Mouse (Mus musculus) lung, postnatal 0 days (tissue): ENCODE data around the gene Actn1. TPM values are rescaled to one million over a fixed set of nuclear protein-coding genes. Genes with fewer than 3 reads are reported as not detected.

Experiments used
- ATAC-seq: fragments of 200-750 bp; cut with Nextera tagmentation; 2 replicates; pipeline ENCODE4 v1.8.0; 2017; ENCODE audit warnings: moderate library complexity
- DNase-seq: peaks from one replicate; pipeline ENCODE4 v3.0.0-alpha.2; 2016; ENCODE audit warnings: low spot score
- H3K27ac ChIP-seq: fragments of 300-500 bp; sonication (generic); 2 replicates; pipeline ENCODE4 v1.5.1; 2014; ENCODE audit warnings: antibody characterized with exemption, mild to moderate bottlenecking, low read length, mixed read lengths
- H3K27me3 ChIP-seq: fragments of 300-500 bp; sonication (generic); replicated peaks from 2 replicates; pipeline ENCODE4 v1.6.1; 2014; ENCODE audit warnings: low read length, mixed read lengths; ENCODE audit not compliant: insufficient read depth
- H3K36me3 ChIP-seq: fragments of 300-500 bp; sonication (generic); 2 replicates; pipeline ENCODE4 v1.6.1; 2014; ENCODE audit warnings: low read length, mixed read lengths; ENCODE audit not compliant: insufficient read depth
- H3K4me1 ChIP-seq: fragments of 300-500 bp; sonication (generic); 2 replicates; pipeline ENCODE4 v1.6.1; 2014; ENCODE audit warnings: antibody characterized with exemption, low read depth, low read length, mixed read lengths; ENCODE audit not compliant: insufficient read depth
- H3K4me2 ChIP-seq: fragments of 300-500 bp; sonication (generic); replicated peaks from 2 replicates; pipeline ENCODE4 v1.6.1; 2014; ENCODE audit warnings: low read depth, mild to moderate bottlenecking, low read length, moderate library complexity, mixed read lengths
- H3K4me3 ChIP-seq: fragments of 300-500 bp; sonication (generic); 2 replicates; pipeline ENCODE4 v1.5.1; 2014; ENCODE audit warnings: low read depth, low read length
- H3K9ac ChIP-seq: fragments of 300-500 bp; sonication (generic); replicated peaks from 2 replicates; pipeline ENCODE4 v1.6.1; 2014; ENCODE audit warnings: low read depth, mild to moderate bottlenecking
- H3K9me3 ChIP-seq: fragments of 300-500 bp; sonication (generic); 2 replicates; pipeline ENCODE4 v1.6.1; 2016; ENCODE audit warnings: low read length, mixed read lengths
- CTCF ChIP-seq: IDR thresholded peaks from 2 replicates; pipeline ENCODE4 v1.5.1; 2016; ENCODE audit warnings: antibody characterized with exemption, mild to moderate bottlenecking
- EP300 ChIP-seq: IDR thresholded peaks from 2 replicates; pipeline ENCODE4 v1.6.1; 2016; ENCODE audit warnings: antibody characterized with exemption, mild to moderate bottlenecking, control low read depth
- WGBS: fragments of 180-500 bp; shearing (Covaris S2); extraction: QIAGEN DNeasy Blood & Tissue Kit; methylation state at CpG from one replicate; pipeline ENCODE4 v1.1.7; 2014; 5-methylcytosine and 5-hydroxymethylcytosine counted together
- polyA plus RNA-seq: library from polyadenylated mRNA; unstranded; fragments of >200 nt; fragmentation: Nextera tagmentation; extraction: Ambion mirVana; gene quantifications from 2 replicates; pipeline ENCODE4 v1.2.1, GENCODE M21; 2015

Actn1 gene
- polyA plus RNA-seq, result 30.0 and 31.0 TPM in 2 replicates

DNA sequence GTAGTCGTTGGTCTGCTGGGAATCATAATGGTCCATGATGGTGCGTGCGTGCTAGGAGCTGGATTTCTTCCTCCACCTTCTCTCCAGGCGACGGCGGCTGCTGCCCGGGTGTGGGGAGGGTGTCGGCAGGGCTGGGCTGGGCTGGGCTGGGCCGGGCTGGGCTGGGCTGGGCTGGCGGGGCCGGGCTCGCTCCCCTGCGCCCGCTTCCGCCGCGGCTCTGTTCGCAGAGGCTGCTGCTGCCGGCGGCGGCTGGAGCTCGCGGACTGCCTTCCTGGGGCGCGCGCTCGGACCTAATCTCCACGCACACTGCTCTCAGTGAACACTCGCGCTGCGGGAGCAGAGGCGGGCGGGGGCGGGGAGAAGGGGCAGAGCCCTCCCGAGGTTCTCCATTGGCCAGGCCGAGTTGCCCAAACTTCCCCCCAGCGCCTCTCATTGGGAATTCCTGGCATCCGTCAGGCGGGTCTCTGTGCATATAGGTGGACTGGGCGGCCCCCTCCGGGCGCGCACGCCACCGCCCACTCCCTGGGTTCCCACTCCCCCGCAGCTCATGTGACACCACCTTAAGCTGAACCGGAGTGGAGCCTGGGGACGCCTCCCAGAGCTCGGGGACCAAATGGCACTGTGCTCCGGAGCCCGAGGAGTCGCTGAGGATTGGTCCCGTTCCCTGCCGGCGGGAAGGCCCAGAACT, at the start of gene Actn1:
Gene Actn1, minus strand, starts transcription at position 316 of the 688 bp plus-strand sequence.
- no peaks in the 10 kb centered on the region for H3K27me3 ChIP-seq
- H3K9me3 ChIP-seq, result no peaks in the 10 kb centered on the region
- peak within 1 kb of the TSS; percentile 91 for H3K9ac ChIP-seq
- TF ChIP-seq EP300, result peak; percentile 61
- TF ChIP-seq CTCF, result peak; percentile 42
- peaks cover 7% of the 10 kb centered on the region; the same call in 1 of the 2 replicates for H3K4me1 ChIP-seq
- ATAC-seq (peak; percentile 93), DNase-seq (peak; percentile 98)
- WGBS, result 1% methylated on average over 47 of the region's 55 CpGs
- H3K4me3 ChIP-seq, result peak within 1 kb of the TSS; percentile 83
- H3K36me3 ChIP-seq, result no peaks in the 10 kb centered on the region
- H3K4me2 ChIP-seq, result peak within 1 kb of the TSS; percentile 87
- peak within 1 kb of the TSS; percentile 96 for H3K27ac ChIP-seq

DNA sequence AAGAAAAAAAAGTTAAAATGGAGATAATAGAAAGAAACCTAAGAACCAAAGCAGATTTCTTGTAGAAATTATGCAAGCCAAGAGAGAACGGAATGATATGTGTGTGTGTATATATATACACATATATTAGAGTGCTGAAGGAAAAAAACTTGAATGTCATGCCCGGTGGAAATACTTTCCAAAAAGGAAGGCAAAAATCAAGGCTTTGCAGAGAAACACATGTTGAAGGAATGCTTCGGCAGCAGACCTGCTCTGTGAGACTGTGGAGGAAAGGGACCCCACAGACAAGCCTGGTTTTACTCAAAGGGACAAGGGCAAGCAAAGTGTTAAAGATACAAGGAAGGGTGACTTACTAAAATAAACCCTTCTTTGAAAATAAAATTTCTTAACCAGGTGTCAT, 47.4 kb upstream of the Actn1 start:
- H3K4me2 ChIP-seq, result no peak overlapping the region
- H3K9me3 ChIP-seq, result no peaks in the 10 kb centered on the region
- H3K36me3 ChIP-seq, result no peaks in the 10 kb centered on the region
- TF ChIP-seq EP300 (no peak), CTCF (no peak)
- ATAC-seq, result no peak
- no peak overlapping the region for H3K27ac ChIP-seq
- WGBS, result 59% methylated on average over 3 of the region's 3 CpGs
- no peak overlapping the region for H3K4me3 ChIP-seq
- DNase-seq, result no peak
- no peaks in the 10 kb centered on the region for H3K4me1 ChIP-seq
- H3K27me3 ChIP-seq, result no peaks in the 10 kb centered on the region
- H3K9ac ChIP-seq, result no peak overlapping the region

DNA sequence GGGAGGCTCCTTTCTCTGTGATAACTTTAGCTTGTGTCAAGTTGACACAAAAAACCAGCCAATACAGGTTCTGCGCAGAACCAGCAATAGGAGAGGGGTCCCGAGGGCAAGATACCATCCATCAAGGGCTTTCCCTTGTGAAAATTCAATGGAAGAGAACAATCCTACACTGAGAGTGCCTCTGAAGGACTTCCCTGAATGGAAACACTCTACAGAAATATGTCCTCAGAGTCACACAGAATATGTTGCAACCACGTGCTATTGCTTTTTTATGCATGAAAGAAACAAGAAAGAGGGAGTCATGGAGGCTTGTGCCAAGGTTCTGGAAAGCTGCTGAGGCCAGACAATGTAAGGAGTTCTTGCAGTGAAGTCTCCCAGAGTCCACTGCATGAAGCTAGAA, 44.3 kb upstream of the Actn1 start:
- 76% methylated on average over 3 of the region's 3 CpGs for WGBS
- Histone ChIP-seq H3K27ac (no peak overlapping the region), H3K4me3 (no peak overlapping the region), H3K9me3 (no peaks in the 10 kb centered on the region), H3K4me1 (no peaks in the 10 kb centered on the region), H3K36me3 (no peaks in the 10 kb centered on the region), H3K9ac (no peak overlapping the region), H3K27me3 (no peaks in the 10 kb centered on the region), H3K4me2 (no peak overlapping the region)
- DNase-seq (peak; percentile 68), ATAC-seq (peak; percentile 62)
- TF ChIP-seq CTCF, result no peak
- TF ChIP-seq EP300, result peak; percentile 41; the same call in 1 of the 2 replicates

DNA sequence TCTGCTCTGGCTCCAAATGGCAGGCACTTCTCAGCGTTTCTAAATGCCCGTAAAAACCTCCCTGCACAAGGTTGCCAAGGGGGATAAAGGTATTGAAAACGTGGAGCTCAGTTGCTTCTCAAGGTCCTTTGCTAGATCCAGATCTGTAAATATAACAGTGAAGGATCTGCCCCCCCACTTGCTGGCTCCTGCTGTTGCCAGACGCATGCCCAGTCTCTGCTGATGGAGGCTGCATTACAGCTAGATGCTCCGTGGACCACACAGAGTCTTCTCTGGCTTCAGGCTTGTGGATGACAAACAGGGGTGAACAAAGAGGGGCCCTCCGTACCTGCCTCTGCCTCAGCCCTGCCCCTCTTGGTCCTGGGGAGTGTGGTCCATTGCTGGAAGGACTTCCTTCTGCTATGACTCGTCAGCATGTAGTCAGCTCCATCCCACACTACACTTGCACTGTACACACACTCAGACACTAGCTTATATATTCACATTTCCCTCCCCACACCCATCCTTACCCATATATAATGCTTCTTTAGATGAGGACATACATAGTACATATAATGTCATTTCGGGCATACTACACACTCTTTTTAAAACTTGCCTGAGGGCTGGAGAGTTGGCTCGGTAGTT, 40.8 kb upstream of the Actn1 start:
- WGBS, result 72% methylated on average over 9 of the region's 9 CpGs
- ATAC-seq, result no peak
- H3K9ac ChIP-seq, result no peak overlapping the region

DNA sequence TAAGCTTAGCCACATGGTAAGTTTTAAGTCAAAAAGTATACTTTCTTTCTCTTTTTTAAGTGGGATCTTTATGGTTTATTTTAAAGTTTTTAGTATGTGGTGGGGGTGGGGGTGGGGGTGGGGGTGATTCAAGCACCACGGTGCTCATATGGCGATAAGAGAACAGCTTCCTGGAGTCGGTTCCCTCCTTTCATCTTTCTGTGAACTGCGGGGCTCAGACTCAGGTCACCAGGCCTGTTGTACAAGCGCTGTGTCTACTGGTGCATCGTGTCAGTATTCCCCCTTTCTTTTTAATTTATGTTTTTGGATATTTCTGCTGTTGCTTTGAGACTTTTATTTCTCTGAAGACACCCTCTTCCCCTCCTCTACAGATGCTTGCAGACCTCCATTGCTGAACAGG, 38.5 kb upstream of the Actn1 start:
- ATAC-seq (no peak), DNase-seq (no peak)
- Histone ChIP-seq H3K4me3 (no peak overlapping the region), H3K4me1 (no peaks in the 10 kb centered on the region), H3K27me3 (no peaks in the 10 kb centered on the region), H3K9ac (no peak overlapping the region), H3K27ac (no peak overlapping the region), H3K4me2 (no peak overlapping the region), H3K36me3 (no peaks in the 10 kb centered on the region), H3K9me3 (no peaks in the 10 kb centered on the region)
- WGBS, result 31% methylated on average over 6 of the region's 6 CpGs
- TF ChIP-seq CTCF, result no peak
- no peak for TF ChIP-seq EP300

More for the DNA sequence above, 40.8 kb upstream of the Actn1 start:
- H3K27me3 ChIP-seq, result no peaks in the 10 kb centered on the region
- no peaks in the 10 kb centered on the region for H3K9me3 ChIP-seq
- H3K4me1 ChIP-seq, result no peaks in the 10 kb centered on the region
- H3K4me2 ChIP-seq, result no peak overlapping the region
- no peak overlapping the region for H3K4me3 ChIP-seq
- H3K36me3 ChIP-seq, result no peaks in the 10 kb centered on the region
- TF ChIP-seq CTCF, result no peak
- TF ChIP-seq EP300, result no peak
- no peak overlapping the region for H3K27ac ChIP-seq
- no peak for DNase-seq

DNA sequence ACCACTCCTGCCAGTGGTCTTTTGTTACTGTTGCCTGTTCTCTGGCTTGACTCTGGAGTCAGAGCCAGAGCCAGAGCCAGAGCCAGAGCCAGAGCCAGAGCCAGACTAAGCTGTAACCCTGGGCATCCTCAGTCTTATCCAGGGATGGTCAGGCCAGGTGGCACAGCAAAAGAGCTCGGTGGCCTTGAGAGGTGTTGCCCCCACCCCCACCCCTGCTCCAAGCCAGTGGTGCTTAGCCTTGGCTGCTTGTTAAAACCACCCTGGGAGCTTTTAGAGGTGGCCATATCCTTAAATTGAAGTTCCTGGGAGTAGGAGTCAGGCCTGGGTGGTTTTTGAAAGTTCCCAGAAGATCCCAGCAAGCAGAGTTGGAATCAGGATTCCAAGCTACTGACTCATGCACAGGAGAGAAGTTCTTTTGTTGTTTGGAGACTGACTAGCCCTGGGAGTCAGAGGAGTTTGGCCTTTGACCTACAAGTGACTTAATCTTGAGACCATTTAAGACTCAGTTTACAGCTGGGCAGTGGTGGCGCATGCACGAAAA, 31.8 kb upstream of the Actn1 start:
- Histone ChIP-seq H3K4me2 (no peak overlapping the region), H3K9me3 (no peaks in the 10 kb centered on the region), H3K27me3 (no peaks in the 10 kb centered on the region), H3K9ac (no peak overlapping the region), H3K4me1 (no peaks in the 10 kb centered on the region), H3K4me3 (no peak overlapping the region), H3K36me3 (no peaks in the 10 kb centered on the region), H3K27ac (no peak overlapping the region)
- no peak for TF ChIP-seq EP300
- no peak for TF ChIP-seq CTCF
- ATAC-seq (no peak), DNase-seq (no peak)
- WGBS, result 56% methylated on average over 3 of the region's 3 CpGs
